Mouse (Mus musculus) midbrain, embryonic 15.5 days (tissue): Measurements from ENCODE around the gene Mapk9. TPM values are rescaled to one million over a fixed set of nuclear protein-coding genes. Genes with fewer than 3 reads are reported as not detected.

ENCODE experiments used
- ATAC-seq: fragments of 200-750 bp; cut with Nextera tagmentation; replicated peaks from 2 replicates; pipeline ENCODE4 v1.8.0; 2017; ENCODE audit warnings: moderate TSS enrichment
- H3K27ac ChIP-seq: fragments of 300-500 bp; sonication (generic); 2 replicates; pipeline ENCODE4 v1.5.1; 2015; ENCODE audit warnings: mild to moderate bottlenecking, inconsistent platforms
- H3K27me3 ChIP-seq: fragments of 300-500 bp; sonication (generic); replicated peaks from 2 replicates; pipeline ENCODE4 v1.6.1; 2015; ENCODE audit warnings: inconsistent platforms
- H3K36me3 ChIP-seq: fragments of 300-500 bp; sonication (generic); replicated peaks from 2 replicates; pipeline ENCODE4 v1.6.1; 2015; ENCODE audit warnings: inconsistent platforms
- H3K4me1 ChIP-seq: fragments of 300-500 bp; sonication (generic); 2 replicates; pipeline ENCODE4 v1.6.1; 2015; ENCODE audit warnings: inconsistent platforms
- H3K4me2 ChIP-seq: fragments of 300-500 bp; sonication (generic); 2 replicates; pipeline ENCODE4 v1.6.1; 2015; ENCODE audit warnings: inconsistent platforms, mild to moderate bottlenecking, moderate library complexity
- H3K4me3 ChIP-seq: fragments of 300-500 bp; sonication (generic); 2 replicates; pipeline ENCODE4 v1.5.1; 2015; ENCODE audit warnings: mild to moderate bottlenecking, inconsistent platforms
- H3K9ac ChIP-seq: fragments of 300-500 bp; sonication (generic); 2 replicates; pipeline ENCODE4 v1.6.1; 2015; ENCODE audit warnings: mild to moderate bottlenecking, inconsistent platforms
- H3K9me3 ChIP-seq: fragments of 300-500 bp; sonication (generic); 2 replicates; pipeline ENCODE4 v1.6.1; 2016; ENCODE audit warnings: inconsistent platforms
- WGBS: fragments of 180-500 bp; shearing (Covaris S2); methylation state at CpG from one replicate; pipeline ENCODE4 v1.1.7; 2015; ENCODE audit warnings: mixed read lengths; 5-methylcytosine and 5-hydroxymethylcytosine counted together
- polyA plus RNA-seq: library from polyadenylated mRNA; unstranded; fragments of >200 nt; fragmentation: Nextera tagmentation; extraction: Ambion mirVana; gene quantifications from 2 replicates; pipeline ENCODE4 v1.2.1, GENCODE M21; 2015

The Mapk9 gene
- polyA plus RNA-seq, 1 experiment from 2014 or later: 68.7 TPM

DNA sequence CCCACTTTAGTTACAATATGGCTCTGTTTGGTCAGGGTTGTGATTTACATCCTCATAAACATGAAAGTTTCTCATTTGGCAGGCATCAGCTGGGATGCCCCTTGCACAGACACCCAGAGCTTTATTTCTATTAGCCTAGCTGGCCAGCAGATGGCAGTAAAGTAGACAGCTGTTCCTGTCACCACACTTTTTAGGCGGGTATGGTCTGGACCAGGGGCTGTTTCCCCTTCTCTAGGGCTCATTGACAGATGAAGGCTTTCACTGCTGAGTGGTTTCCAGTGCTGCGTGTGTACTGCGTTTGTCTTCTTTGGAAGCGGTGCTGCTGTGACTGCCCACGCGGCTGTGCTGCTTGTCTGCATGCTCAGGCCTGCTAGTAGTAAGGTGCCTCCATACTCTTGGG is 25.4 kb downstream of the Mapk9 start:
- 62% methylated on average over 6 of the region's 6 CpGs for WGBS
- H3K4me1 ChIP-seq: no peaks in the 10 kb centered on the region
- no peaks in the 10 kb centered on the region for H3K9me3 ChIP-seq
- no peak overlapping the region for H3K4me3 ChIP-seq
- no peak overlapping the region for H3K27ac ChIP-seq
- ATAC-seq: peak; percentile 38
- H3K36me3 ChIP-seq: peaks cover 35% of the 10 kb centered on the region; the same call in 1 of the 2 replicates
- H3K9ac ChIP-seq: no peak overlapping the region
- no peak overlapping the region for H3K4me2 ChIP-seq
- H3K27me3 ChIP-seq: no peaks in the 10 kb centered on the region

DNA sequence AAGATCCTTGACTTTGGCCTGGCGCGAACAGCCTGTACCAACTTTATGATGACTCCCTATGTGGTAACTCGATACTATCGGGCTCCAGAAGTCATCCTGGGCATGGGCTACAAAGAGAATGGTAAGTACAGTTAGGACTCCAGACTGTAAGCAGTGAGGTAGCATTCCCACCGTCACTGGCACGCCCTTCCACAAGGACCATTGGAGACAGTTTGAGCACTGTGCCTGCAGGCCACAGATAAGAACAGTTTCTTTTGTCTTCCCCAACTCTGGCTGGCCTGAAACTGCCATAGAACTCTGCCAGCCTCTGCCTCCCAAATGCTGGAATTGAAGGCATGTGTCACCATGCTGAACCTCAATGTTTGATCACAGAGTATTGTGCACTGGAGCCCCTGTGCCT is 26.2 kb downstream of the Mapk9 start:
- WGBS: 92% methylated on average over 6 of the region's 6 CpGs
- Histone ChIP-seq H3K9ac (no peak overlapping the region), H3K36me3 (peaks cover 27% of the 10 kb centered on the region; the same call in 1 of the 2 replicates), H3K9me3 (no peaks in the 10 kb centered on the region), H3K4me3 (no peak overlapping the region), H3K4me2 (no peak overlapping the region), H3K27me3 (no peaks in the 10 kb centered on the region), H3K4me1 (no peaks in the 10 kb centered on the region), H3K27ac (no peak overlapping the region)
- no peak for ATAC-seq

DNA sequence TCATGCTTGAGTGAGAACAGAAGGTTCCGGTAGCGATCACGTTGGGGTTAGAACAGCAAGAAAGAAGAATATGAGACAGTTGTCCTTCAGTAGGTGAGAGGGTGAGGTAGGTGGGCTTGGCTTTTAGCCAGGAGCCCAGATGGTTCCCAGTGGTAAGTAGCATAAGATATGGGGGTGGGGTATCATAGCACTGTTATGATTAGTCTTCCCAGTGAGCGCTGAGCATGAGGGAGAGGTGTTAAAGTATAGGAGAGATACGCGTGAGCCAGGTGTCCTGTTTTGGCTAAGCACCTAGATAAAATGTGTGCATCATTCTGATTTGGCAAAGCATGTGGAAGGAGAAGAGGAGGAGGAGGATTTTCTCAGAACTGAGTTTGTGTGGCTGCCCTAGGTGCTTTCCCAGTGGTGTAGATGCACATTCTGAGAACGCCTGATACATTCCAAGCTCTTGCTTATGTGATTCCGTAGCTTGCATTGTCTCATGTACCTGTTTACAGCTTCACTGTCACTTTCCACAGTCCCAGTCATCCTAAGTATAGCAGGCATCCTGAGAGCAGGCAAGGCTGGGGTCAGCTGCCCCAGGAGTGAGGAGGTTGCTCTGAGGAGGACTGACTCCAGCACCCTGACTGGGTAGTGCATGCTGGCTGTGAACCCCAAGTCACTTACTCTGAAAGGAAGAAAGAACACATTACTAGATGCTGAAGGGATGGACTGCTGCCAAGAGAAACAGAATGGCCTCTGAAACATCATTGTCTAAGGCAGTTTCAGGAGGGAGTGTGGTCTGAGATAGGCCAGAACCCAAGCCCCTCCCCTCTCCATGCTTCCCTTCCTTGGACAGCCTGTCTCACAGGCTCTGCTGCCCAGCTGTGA is 30.6 kb downstream of the Mapk9 start:
- H3K4me1 ChIP-seq: no peaks in the 10 kb centered on the region
- H3K27ac ChIP-seq: 0 out of 2 replicates have a peak overlapping the region, but pooled peaks have one; percentile 11

GRCm38 (mm10) chr11:49879950-49880642 is 33.5 kb downstream of the Mapk9 start:
- Histone ChIP-seq H3K4me3 (no peak overlapping the region), H3K27me3 (no peaks in the 10 kb centered on the region), H3K4me1 (no peaks in the 10 kb centered on the region), H3K9me3 (no peaks in the 10 kb centered on the region), H3K4me2 (no peak overlapping the region), H3K9ac (no peak overlapping the region), H3K36me3 (peaks cover 9% of the 10 kb centered on the region; the same call in 1 of the 2 replicates), H3K27ac (no peak overlapping the region)
- ATAC-seq: no peak
- 91% methylated on average over 3 of the region's 3 CpGs for WGBS

More for the DNA sequence above, 30.6 kb downstream of the Mapk9 start:
- Histone ChIP-seq H3K4me3 (no peak overlapping the region), H3K36me3 (peaks cover 20% of the 10 kb centered on the region; the same call in 1 of the 2 replicates), H3K9me3 (no peaks in the 10 kb centered on the region), H3K9ac (no peak overlapping the region; the same call in 1 of the 2 replicates), H3K27me3 (no peaks in the 10 kb centered on the region), H3K4me2 (no peak overlapping the region)
- WGBS: 84% methylated on average over 8 of the region's 8 CpGs
- ATAC-seq: 0 out of 2 replicates have a peak, but pooled peaks have one; percentile 30

DNA sequence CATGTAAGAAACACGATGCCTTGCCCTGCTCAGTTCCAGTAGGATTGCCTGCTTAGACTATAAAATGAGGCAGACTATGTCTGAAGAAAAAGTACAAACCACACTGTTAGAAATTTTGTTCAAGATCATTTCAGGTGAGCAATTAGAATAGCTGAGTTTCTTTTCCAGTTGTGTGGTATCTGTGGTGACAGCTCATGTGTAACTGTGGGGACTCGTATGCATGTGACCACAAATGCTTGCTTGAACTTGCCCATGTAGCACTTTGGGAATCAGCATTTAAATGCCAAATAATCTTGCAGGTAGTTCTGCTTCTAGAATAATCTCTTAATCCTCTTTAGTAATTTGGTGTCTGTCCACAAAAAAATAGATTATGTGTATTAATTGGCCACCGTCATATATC is 36.8 kb downstream of the Mapk9 start:
- Histone ChIP-seq H3K27ac (no peak overlapping the region), H3K4me2 (no peak overlapping the region), H3K9ac (no peak overlapping the region), H3K36me3 (peaks cover 9% of the 10 kb centered on the region; the same call in 1 of the 2 replicates), H3K4me1 (no peaks in the 10 kb centered on the region), H3K9me3 (no peaks in the 10 kb centered on the region), H3K27me3 (no peaks in the 10 kb centered on the region), H3K4me3 (no peak overlapping the region)
- WGBS: 93% methylated on average over 3 of the region's 3 CpGs
- ATAC-seq: no peak

GRCm38 (mm10) chr11:49888469-49888868 is 41.9 kb downstream of the Mapk9 start:
- 81% methylated on average over 5 of the region's 5 CpGs for WGBS
- no peak overlapping the region for H3K4me3 ChIP-seq
- no peaks in the 10 kb centered on the region for H3K4me1 ChIP-seq
- H3K27ac ChIP-seq: no peak overlapping the region
- no peaks in the 10 kb centered on the region for H3K27me3 ChIP-seq
- H3K36me3 ChIP-seq: peaks cover 9% of the 10 kb centered on the region; the same call in 1 of the 2 replicates
- ATAC-seq: no peak
- H3K4me2 ChIP-seq: no peak overlapping the region
- H3K9me3 ChIP-seq: no peaks in the 10 kb centered on the region
- no peak overlapping the region for H3K9ac ChIP-seq

- 93% methylated on average over 5 of the region's 5 CpGs for WGBS
- ATAC-seq: no peak
- H3K4me1 ChIP-seq: no peaks in the 10 kb centered on the region
Measured at GRCm38 (mm10) chr11:49891993-49892392, 45.4 kb downstream of the Mapk9 start.

GRCm38 (mm10) chr11:49893806-49894205 is 47.3 kb downstream of the Mapk9 start:
- Histone ChIP-seq H3K4me1 (no peaks in the 10 kb centered on the region), H3K27ac (no peak overlapping the region), H3K9me3 (no peaks in the 10 kb centered on the region), H3K9ac (no peak overlapping the region), H3K4me3 (no peak overlapping the region), H3K4me2 (no peak overlapping the region), H3K36me3 (0 out of 2 replicates have a peak, but pooled peaks cover 2% of the 10 kb centered on the region), H3K27me3 (no peaks in the 10 kb centered on the region)
- no peak for ATAC-seq
- 69% methylated on average over 11 of the region's 11 CpGs for WGBS

More at GRCm38 (mm10) chr11:49891993-49892392, 45.4 kb downstream of the Mapk9 start:
- 0 out of 2 replicates have a peak, but pooled peaks cover 2% of the 10 kb centered on the region for H3K36me3 ChIP-seq
- no peak overlapping the region for H3K27ac ChIP-seq
- no peaks in the 10 kb centered on the region for H3K27me3 ChIP-seq
- no peak overlapping the region for H3K4me3 ChIP-seq
- H3K4me2 ChIP-seq: no peak overlapping the region
- no peak overlapping the region for H3K9ac ChIP-seq
- H3K9me3 ChIP-seq: no peaks in the 10 kb centered on the region

DNA sequence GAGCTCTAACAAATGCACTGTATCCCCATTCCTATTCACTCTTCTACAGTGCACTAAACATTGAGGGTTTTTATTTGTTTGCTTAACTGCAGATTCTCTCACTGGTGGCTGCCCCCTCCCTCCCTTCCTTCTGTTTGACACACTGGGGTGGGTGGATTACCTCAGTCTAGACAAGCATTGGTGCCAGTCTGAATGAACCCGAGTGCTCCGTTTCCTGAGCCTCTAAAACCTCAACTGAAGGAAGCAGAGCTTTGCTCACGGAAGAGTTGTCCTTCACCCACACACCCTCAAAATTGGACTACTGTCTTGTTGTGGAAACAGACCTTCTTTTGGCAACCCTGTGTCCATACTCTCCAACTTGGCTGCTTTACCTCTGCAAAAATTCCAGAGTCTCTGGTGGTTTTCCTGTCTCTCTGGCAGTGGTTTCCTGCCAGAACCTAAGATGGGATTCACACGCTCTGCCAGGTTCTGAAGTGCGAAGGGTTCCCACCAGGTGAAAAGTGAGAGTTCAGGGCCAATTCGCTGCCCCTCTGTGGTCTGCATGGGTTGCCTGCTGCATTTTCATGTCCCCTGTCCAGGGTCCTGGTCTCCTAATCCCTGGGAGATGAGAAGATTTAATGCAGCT is 49.5 kb downstream of the Mapk9 start:
- H3K4me1 ChIP-seq: peaks cover under 1% of the 10 kb centered on the region; the same call in 1 of the 2 replicates
- WGBS: 59% methylated on average over 6 of the region's 6 CpGs
- H3K27ac ChIP-seq: no peak overlapping the region
- H3K9ac ChIP-seq: no peak overlapping the region
- no peak overlapping the region for H3K4me3 ChIP-seq
- ATAC-seq: no peak
- peaks cover 15% of the 10 kb centered on the region for H3K27me3 ChIP-seq
- H3K4me2 ChIP-seq: no peak overlapping the region
- H3K36me3 ChIP-seq: no peaks in the 10 kb centered on the region
- no peaks in the 10 kb centered on the region for H3K9me3 ChIP-seq

DNA sequence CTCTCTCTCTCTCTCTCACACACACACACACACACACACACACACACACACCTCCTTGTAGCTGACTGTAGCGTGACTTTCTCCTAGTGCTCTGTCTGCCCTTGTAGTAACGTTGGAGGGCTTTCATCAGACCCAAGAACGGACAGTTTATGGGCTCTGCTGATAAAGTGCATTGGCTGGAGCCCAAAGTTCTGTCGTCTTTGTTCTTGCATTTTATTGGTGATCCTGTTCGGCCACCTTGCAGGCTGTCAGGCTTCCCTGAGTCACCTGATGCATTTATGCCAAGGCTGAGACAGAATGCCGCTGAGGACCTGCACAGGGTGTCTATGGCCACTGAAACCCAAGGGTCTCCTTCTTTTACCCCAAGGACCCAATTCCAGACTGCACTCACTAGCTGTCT is 53.5 kb downstream of the Mapk9 start:
- H3K9ac ChIP-seq: no peak overlapping the region
- H3K9me3 ChIP-seq: no peaks in the 10 kb centered on the region
- peaks cover 11% of the 10 kb centered on the region for H3K4me1 ChIP-seq
- ATAC-seq: no peak
- H3K27ac ChIP-seq: no peak overlapping the region
- WGBS: 70% methylated on average over 6 of the region's 6 CpGs
- no peak overlapping the region for H3K4me3 ChIP-seq
- H3K4me2 ChIP-seq: no peak overlapping the region
- H3K36me3 ChIP-seq: no peaks in the 10 kb centered on the region
- H3K27me3 ChIP-seq: peaks cover 28% of the 10 kb centered on the region

DNA sequence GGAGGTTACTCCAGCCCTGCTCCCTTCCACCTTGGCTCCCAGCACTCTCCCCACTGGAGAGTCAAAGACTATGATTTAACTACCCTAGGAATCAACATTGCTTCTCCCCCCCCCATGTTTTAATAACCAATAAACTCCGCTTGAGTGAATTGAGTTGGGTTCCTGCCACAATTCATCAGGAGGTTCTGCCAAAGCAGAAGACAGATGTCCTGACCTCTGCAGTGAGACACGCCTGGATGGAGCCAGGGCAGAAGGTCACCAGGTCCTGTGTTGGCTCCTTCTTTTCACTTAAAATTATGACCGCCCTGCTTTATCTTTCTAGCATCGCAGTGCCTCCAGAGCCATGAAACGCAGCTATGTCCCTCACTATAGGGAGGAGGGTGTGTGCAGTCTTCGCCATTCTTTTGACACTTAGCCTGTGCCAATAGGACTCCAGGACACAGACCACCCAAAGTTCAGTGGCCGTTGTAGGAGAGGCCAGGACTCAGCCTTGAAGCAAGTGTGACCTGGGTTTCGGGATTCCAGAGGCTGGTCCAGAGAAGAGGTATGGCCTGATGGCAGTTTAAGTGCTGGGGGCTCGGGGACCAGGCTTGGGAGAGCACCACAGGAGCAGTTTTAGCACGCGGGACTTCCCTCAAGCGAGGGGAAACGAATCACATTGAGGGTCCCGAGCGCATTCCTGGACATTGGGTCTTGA is 54.6 kb downstream of the Mapk9 start:
- 24% methylated on average over 15 of the region's 15 CpGs for WGBS
- Histone ChIP-seq H3K9me3 (no peaks in the 10 kb centered on the region), H3K4me1 (peaks cover 11% of the 10 kb centered on the region), H3K27me3 (peaks cover 28% of the 10 kb centered on the region), H3K4me3 (peak overlapping the region; percentile 86), H3K36me3 (no peaks in the 10 kb centered on the region), H3K4me2 (peak overlapping the region; percentile 91), H3K27ac (no peak overlapping the region), H3K9ac (peak overlapping the region; percentile 75; the same call in 1 of the 2 replicates)
- peak; percentile 55 for ATAC-seq
